Mouse (Mus musculus) neutrophil, adult 59 days (primary cell): ENCODE measurements around the gene A530084C06Rik. TPM values are rescaled to one million over a fixed set of nuclear protein-coding genes. Genes with fewer than 3 reads are reported as not detected.

Experiments used
- total RNA-seq, 2 experiments: library from RNA; stranded (reverse); gene quantifications; 1 replicate in 1 of 2; 2 replicates in 1 of 2; pipeline ENCODE4 v1.2.4; 2023

A530084C06Rik gene
- total RNA-seq: under 1 TPM; 0.62 to 0.75 TPM

DNA sequence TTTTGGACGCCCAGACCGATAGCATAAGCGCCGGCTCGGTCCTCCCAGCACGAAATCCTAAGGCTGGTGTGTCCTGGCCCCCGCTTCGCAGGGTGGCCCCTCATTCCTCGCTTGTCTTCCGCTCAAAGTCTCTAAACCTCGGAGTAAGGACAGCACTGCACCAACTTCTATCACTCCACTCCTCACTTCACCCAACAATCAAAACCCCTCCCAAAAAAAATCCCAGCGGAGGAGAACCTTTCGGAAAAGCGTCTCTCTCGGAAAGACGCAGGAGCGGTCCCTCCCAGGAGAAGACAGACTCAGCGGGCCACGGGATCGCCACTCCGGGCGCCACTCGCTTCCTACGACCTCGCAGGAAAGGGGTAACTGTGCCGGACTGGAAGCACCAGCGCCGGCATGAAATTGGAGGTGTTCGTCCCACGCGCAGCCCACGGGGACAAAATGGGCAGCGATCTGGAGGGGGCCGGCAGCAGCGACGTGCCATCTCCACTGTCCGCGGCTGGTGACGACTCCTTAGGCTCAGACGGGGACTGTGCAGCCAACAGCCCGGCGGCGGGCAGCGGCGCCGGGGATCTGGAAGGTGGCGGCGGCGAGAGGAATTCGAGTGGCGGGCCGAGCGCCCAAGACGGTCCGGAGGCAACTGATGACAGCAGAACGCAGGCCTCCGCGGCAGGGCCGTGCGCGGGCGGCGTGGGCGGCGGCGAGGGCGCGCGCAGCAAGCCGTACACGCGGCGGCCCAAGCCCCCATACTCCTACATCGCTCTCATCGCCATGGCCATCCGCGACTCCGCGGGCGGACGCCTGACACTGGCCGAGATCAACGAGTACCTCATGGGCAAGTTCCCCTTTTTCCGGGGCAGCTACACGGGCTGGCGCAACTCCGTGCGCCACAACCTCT is at the start of gene A530084C06Rik:
Gene A530084C06Rik, minus strand, starts transcription at position 813 of the 898 bp plus-strand sequence.

DNA sequence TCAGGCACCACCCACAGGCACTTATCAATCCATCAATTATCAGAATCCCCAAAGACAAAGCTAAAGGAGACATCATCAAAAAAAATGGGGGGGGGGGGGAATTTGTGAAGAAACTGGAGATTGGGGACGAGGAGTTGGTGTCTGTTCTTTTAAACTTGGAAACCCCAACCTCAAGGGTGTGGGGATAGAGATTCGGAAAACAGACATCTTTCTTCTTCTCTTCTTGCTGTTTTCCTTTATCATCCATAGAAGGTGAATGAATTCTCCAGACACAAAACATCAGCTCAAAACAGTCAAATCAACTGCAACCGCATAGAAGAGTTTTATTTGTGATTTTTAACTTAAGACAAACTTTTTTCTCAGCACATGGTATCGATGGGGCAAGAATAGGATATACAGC is 3.3 kb downstream of the A530084C06Rik start, which contains the start of gene Foxq1:
Gene Foxq1, plus strand, starts transcription at position 301 of the 400 bp plus-strand sequence.

Other genes with a start within 250 kb of the A530084C06Rik start
- under 1 TPM; 0.55 to 0.67 TPM for gene Foxq1, start 3.2 kb downstream of the A530084C06Rik start, total RNA-seq
- not detected for gene Foxf2, start 66.5 kb upstream of the A530084C06Rik start, total RNA-seq
- under 1 TPM in 1 of 2 experiments, not detected in 1; 0.11 TPM for gene Foxc1, start 247.3 kb upstream of the A530084C06Rik start, total RNA-seq